Mouse (Mus musculus) brain, embryonic 14.5 days (tissue): ENCODE measurements around the gene Tmem184b. TPM values are rescaled to one million over a fixed set of nuclear protein-coding genes. Genes with fewer than 3 reads are reported as not detected.

Experiments used
- DNase-seq: peaks from one replicate; pipeline ENCODE4 v3.0.0-alpha.2; 2011; ENCODE audit warnings: low read depth
- CTCF ChIP-seq: fragments of 200-500 bp; IDR thresholded peaks from 2 replicates; pipeline ENCODE4 v1.5.1; 2012; ENCODE audit warnings: inconsistent platforms, mild to moderate bottlenecking, moderate library complexity, borderline replicate concordance; ENCODE audit not compliant: insufficient read depth, insufficient read length; ENCODE audit errors: extremely low read depth
- POLR2A ChIP-seq: fragments of 200-500 bp; IDR thresholded peaks from 2 replicates; pipeline ENCODE4 v1.6.1; 2012; ENCODE audit warnings: mild to moderate bottlenecking, inconsistent platforms, borderline replicate concordance; ENCODE audit not compliant: poor library complexity, insufficient read depth, insufficient read length, severe bottlenecking; ENCODE audit errors: extremely low read depth
- polyA plus RNA-seq: library from polyadenylated mRNA; depleted of rRNA; stranded (reverse); fragments of >200 nt; gene quantifications from 2 replicates; pipeline ENCODE4 v1.2.3, GENCODE M21; 2012

Gene Tmem184b
- polyA plus RNA-seq, 1 experiment: 70.7 TPM

DNA sequence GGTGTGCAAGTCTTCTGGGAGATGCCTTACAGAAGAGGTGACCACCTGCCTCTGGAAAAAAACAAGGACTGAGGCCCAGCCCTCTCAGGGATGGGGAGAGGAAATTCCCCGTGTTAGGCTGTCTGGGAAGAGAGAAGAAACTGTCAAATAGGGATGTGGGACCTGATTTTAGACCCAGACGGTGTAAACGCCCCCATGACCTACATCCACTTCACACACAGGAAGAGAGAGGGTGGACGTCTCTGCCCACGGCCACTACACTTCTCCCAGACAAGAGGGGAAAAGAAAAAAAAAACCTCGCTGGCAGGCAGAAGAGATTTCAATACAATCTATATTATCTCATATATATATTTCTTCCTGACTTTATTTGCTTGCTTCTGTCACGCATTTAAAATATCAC is 43.0 kb downstream of the Tmem184b start:
- TF ChIP-seq CTCF: no peak
- DNase-seq: no peak

- TF ChIP-seq CTCF (no peak), POLR2A (no peak)
- peak; percentile 52 for DNase-seq
These were observed 43.4 kb downstream of the Tmem184b start for GRCm38 (mm10) chr15:79359954-79360353.

DNA sequence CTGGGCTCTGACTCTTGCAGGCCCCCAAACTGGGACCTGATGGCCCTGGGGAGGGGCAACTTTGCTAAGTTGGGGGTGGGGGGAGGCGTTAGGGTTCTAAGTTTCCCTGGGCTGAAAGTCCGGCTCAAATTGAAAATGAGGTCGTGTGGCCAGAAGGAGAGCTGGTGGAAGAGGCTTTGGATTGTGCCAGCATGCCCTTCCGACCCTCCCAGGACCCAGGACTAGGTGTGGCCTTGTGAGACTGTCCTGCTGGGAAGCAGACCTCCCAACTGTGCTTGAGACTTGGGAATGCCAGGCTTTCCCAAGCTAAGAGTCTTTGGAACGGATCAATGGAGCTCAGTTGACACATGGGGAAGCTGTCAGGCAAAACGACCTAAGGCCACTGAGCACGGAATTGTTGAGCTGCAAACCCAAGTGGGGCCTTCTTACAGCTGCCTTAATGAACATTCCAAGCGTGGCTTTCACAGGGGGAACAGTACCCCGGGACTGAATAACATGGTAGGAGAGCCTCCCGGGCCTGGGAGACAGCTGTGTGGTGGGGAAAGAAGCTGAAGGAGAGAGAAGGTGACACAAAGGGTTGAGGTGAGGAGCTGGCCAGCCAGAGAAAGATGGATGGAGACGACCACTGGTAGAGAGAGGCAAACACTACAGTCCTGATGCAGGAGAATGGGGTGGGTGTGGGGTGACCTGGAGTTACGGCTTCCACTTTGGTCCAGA is 45.2 kb downstream of the Tmem184b start:
- DNase-seq: peak; percentile 14
- no peak for TF ChIP-seq POLR2A
- TF ChIP-seq CTCF: no peak

GRCm38 (mm10) chr15:79357036-79357911 is 46.1 kb downstream of the Tmem184b start:
- peak; percentile 11; the same call in 1 of the 2 replicates for TF ChIP-seq CTCF
- TF ChIP-seq POLR2A: 0 out of 2 replicates have a peak, but pooled peaks have one; percentile 37
- DNase-seq: peak; percentile 85

DNA sequence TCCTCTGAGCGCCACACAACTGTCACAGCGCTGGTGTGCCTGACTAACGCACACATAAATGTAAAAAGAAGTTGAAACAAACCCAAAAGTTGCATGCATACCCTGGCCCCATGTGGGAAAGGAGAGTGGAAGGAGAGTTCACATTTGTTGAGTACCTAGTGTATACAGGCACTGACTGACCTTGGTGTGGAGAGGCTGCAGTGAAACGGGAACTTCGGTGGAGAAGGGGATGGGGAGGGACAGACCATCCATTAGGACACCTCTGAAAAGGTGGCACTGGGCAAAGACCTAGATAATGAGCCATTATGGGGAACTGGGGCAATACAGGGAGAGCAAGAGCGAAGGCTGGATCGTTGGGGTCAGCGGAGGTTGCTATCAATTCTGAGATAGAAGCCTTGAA is 46.9 kb downstream of the Tmem184b start:
- no peak for TF ChIP-seq POLR2A
- no peak for TF ChIP-seq CTCF
- DNase-seq: no peak

DNA sequence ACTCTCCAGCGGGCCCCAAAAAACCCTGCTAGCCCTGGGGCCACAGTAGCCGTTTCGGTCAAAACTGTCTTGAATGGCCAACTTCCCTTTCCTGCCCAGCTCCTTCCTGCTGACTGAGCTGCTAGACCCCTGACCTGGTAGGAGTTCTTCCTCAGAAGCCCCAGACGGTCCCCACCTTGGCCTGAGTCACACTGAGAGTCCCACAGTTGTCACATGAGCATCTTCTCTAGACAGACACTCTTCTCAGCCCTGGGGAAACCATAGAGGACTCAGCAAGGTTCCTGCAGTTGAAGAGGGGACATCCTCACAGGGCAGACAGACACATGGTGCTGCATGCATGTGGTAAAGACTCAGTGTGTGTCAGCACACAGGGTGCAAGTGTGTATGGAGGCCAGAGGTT is 48.8 kb downstream of the Tmem184b start:
- TF ChIP-seq CTCF (no peak), POLR2A (no peak)
- DNase-seq: no peak

- no peak for DNase-seq
- no peak for TF ChIP-seq CTCF
- no peak for TF ChIP-seq POLR2A
These were observed 49.6 kb downstream of the Tmem184b start for GRCm38 (mm10) chr15:79353690-79354305.

DNA sequence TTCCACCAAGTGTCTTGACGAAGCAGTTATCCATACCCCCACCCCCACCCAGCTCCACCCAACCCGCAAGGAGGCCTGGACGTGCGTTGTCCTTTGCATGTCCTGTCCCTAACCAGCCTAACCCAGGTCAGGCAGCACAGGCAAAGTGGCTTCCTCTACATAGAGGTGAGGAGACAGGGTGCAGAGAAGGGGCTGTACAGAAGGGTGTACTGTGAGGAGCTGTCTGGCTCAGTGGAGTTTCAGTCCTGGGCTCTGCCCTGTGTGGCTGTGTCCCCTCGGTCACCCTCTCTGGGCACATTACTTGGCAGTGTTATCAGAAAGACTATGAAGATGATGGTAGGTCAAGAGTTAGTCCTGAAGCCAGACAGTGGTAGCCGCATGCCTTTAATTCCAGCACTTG is 50.9 kb downstream of the Tmem184b start:
- no peak for TF ChIP-seq POLR2A
- no peak for TF ChIP-seq CTCF
- no peak for DNase-seq

DNA sequence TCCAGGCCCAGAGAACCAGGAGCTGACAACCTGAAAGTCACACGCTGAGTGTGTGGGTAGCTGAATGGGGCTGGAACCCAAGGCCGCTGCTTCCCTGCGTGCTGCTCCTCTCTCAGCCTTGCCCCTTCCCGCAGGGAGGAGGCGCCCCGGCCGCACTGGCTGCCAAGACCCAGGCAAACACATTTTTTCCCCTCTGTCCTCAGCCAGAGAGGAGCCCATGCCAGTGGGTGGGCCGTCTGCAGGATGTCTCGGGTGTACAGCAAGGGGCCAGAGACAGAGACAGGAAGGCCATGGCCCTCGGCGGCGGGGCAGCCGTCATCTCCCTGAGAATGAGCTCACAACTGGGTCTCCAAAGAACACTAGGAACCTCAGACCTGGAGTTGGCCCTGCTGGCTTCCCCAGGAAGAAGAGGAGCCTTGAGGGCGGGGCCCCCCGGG is 52.0 kb downstream of the Tmem184b start:
- no peak for DNase-seq

GRCm38 (mm10) chr15:79350866-79351265 is 52.5 kb downstream of the Tmem184b start:
- DNase-seq: no peak
- TF ChIP-seq POLR2A: no peak
- TF ChIP-seq CTCF: no peak

More for the DNA sequence above, 52.0 kb downstream of the Tmem184b start:
- no peak for TF ChIP-seq POLR2A
- TF ChIP-seq CTCF: no peak

DNA sequence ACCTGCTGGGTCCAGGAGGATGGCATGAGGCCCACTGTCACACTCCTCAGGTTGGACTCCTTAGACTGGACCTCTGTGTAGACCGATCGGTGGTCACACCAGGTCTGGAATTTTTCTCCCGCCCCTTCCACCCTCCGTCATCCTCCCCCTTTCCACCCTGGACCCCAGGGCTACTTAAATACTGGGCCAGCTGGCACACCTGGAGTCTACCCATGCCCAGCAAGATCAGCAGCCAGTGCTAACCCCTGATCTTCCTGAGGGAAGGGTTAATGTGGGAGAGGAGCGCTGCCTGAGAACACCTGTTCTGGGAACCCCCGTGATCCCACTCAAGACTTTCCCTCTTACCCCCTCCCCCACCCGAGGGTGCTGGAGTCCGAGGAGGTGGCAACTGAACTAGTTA is 54.7 kb downstream of the Tmem184b start:
- no peak for DNase-seq
- no peak for TF ChIP-seq POLR2A
- no peak for TF ChIP-seq CTCF
